Mouse (Mus musculus) fibroblast of lung, adult 2 months (primary cell): Measurements from ENCODE around the gene Kif28.
A peak's percentile ranks its signal among the peaks of the same experiment; 100 is the strongest.
"Not testable (repeated sequence)": the region's sequence is repeated elsewhere in the genome, so short reads cannot be mapped to it uniquely, and the experiment has no call there.

Source experiments
- DNase-seq: peaks from one replicate; pipeline ENCODE4 v3.0.0-alpha.2; 2011; ENCODE audit warnings: low read depth

Kif28 gene

GRCm38 (mm10) chr1:179745171-179745570 is at the start of gene Kif28:
TSS of gene Kif28 (minus strand) at chr1:179745271.
- no peak for DNase-seq

- no peak for DNase-seq
Observed at GRCm38 (mm10) chr1:179787281-179787680, 42.2 kb upstream of the Kif28 start.

GRCm38 (mm10) chr1:179785502-179785901 is 40.4 kb upstream of the Kif28 start:
- no peak for DNase-seq

GRCm38 (mm10) chr1:179784098-179784497 is 39.0 kb upstream of the Kif28 start:
- DNase-seq: no peak

- DNase-seq: no peak
Observed at GRCm38 (mm10) chr1:179776831-179777230, 31.8 kb upstream of the Kif28 start.

- DNase-seq: no peak
Observed at GRCm38 (mm10) chr1:179760553-179760952, 15.5 kb upstream of the Kif28 start.

- DNase-seq: no peak
Observed at GRCm38 (mm10) chr1:179760086-179760485, 15.0 kb upstream of the Kif28 start.

GRCm38 (mm10) chr1:179756477-179756876 is 11.4 kb upstream of the Kif28 start:
- no peak for DNase-seq

- DNase-seq: no peak
Observed at GRCm38 (mm10) chr1:179753006-179753405, 7.9 kb upstream of the Kif28 start.

GRCm38 (mm10) chr1:179752276-179752675 is 7.2 kb upstream of the Kif28 start:
- DNase-seq: no peak

- DNase-seq: no peak
Observed at GRCm38 (mm10) chr1:179743593-179744193, 1.4 kb downstream of the Kif28 start.

GRCm38 (mm10) chr1:179736483-179736882 is 8.6 kb downstream of the Kif28 start:
- DNase-seq: no peak

GRCm38 (mm10) chr1:179734500-179735474 is 10.3 kb downstream of the Kif28 start:
- DNase-seq: no peak

- DNase-seq: no peak
Observed at GRCm38 (mm10) chr1:179731391-179731790, 13.7 kb downstream of the Kif28 start.

GRCm38 (mm10) chr1:179728661-179729060 is 16.4 kb downstream of the Kif28 start:
- DNase-seq: no peak

GRCm38 (mm10) chr1:179722811-179723469 is 22.1 kb downstream of the Kif28 start:
- DNase-seq: no peak

- no peak for DNase-seq
Observed at GRCm38 (mm10) chr1:179715786-179716185, 29.3 kb downstream of the Kif28 start.

GRCm38 (mm10) chr1:179715289-179715688 is 29.8 kb downstream of the Kif28 start:
- DNase-seq: not testable (repeated sequence)

GRCm38 (mm10) chr1:179713367-179713766 is 31.7 kb downstream of the Kif28 start:
- no peak for DNase-seq

GRCm38 (mm10) chr1:179712658-179713057 is 32.4 kb downstream of the Kif28 start:
- no peak for DNase-seq

- DNase-seq: no peak
Observed at GRCm38 (mm10) chr1:179710739-179711138, 34.3 kb downstream of the Kif28 start.

GRCm38 (mm10) chr1:179709390-179709789 is 35.7 kb downstream of the Kif28 start:
- peak; percentile 11 for DNase-seq

GRCm38 (mm10) chr1:179705154-179705553 is 39.9 kb downstream of the Kif28 start:
- peak; percentile 38 for DNase-seq
